Mouse (Mus musculus) hindbrain, embryonic 11.5 days (tissue): ENCODE data around the gene Prkcd. TPM values are rescaled to one million over a fixed set of nuclear protein-coding genes. Genes with fewer than 3 reads are reported as not detected.

Source experiments
- ATAC-seq: fragments of 200-750 bp; cut with Nextera tagmentation; 2 replicates; pipeline ENCODE4 v1.8.0; 2017; ENCODE audit warnings: mild to moderate bottlenecking, moderate TSS enrichment, moderate library complexity; ENCODE audit not compliant: low FRiP score
- DNase-seq: peaks from one replicate; pipeline ENCODE4 v3.0.0-alpha.2; 2015; ENCODE audit warnings: low spot score
- H3K27ac ChIP-seq: fragments of 300-500 bp; sonication (generic); 2 replicates; pipeline ENCODE4 v1.5.1; 2014; ENCODE audit warnings: mild to moderate bottlenecking, low read depth, low read length
- H3K27me3 ChIP-seq: fragments of 300-500 bp; sonication (generic); 2 replicates; pipeline ENCODE4 v1.6.1; 2014; ENCODE audit warnings: mild to moderate bottlenecking, low read length, moderate library complexity, mixed read lengths; ENCODE audit not compliant: control insufficient read depth, insufficient read depth
- H3K36me3 ChIP-seq: fragments of 300-500 bp; sonication (generic); 2 replicates; pipeline ENCODE4 v1.6.1; 2014; ENCODE audit warnings: mild to moderate bottlenecking, low read length, moderate library complexity, mixed read lengths; ENCODE audit not compliant: control insufficient read depth, insufficient read depth
- H3K4me1 ChIP-seq: fragments of 300-500 bp; sonication (generic); replicated peaks from 2 replicates; pipeline ENCODE4 v1.6.1; 2014; ENCODE audit warnings: low read length, mixed read lengths; ENCODE audit not compliant: control insufficient read depth, insufficient read depth
- H3K4me2 ChIP-seq: fragments of 300-500 bp; sonication (generic); replicated peaks from 2 replicates; pipeline ENCODE4 v1.6.1; 2014; ENCODE audit warnings: mild to moderate bottlenecking, low read depth, low read length
- H3K4me3 ChIP-seq: fragments of 300-500 bp; sonication (generic); 2 replicates; pipeline ENCODE4 v1.5.1; 2014; ENCODE audit warnings: low read depth, low read length
- H3K9ac ChIP-seq: fragments of 300-500 bp; sonication (generic); 2 replicates; pipeline ENCODE4 v1.6.1; 2014; ENCODE audit warnings: low read depth, low read length
- H3K9me3 ChIP-seq: fragments of 300-500 bp; sonication (generic); 2 replicates; pipeline ENCODE4 v1.6.1; 2016; ENCODE audit warnings: low read length; ENCODE audit not compliant: control insufficient read depth
- WGBS: fragments of 180-500 bp; shearing (Covaris S2); extraction: QIAGEN DNeasy Blood & Tissue Kit; methylation state at CpG from one replicate; pipeline ENCODE4 v1.1.7; 2014; 5-methylcytosine and 5-hydroxymethylcytosine counted together
- polyA plus RNA-seq: library from polyadenylated mRNA; unstranded; fragments of >200 nt; fragmentation: Nextera tagmentation; extraction: Ambion mirVana; gene quantifications from 2 replicates; pipeline ENCODE4 v1.2.1, GENCODE M21; 2014

The Prkcd gene
- 27.4 and 29.4 TPM in 2 replicates for polyA plus RNA-seq

DNA sequence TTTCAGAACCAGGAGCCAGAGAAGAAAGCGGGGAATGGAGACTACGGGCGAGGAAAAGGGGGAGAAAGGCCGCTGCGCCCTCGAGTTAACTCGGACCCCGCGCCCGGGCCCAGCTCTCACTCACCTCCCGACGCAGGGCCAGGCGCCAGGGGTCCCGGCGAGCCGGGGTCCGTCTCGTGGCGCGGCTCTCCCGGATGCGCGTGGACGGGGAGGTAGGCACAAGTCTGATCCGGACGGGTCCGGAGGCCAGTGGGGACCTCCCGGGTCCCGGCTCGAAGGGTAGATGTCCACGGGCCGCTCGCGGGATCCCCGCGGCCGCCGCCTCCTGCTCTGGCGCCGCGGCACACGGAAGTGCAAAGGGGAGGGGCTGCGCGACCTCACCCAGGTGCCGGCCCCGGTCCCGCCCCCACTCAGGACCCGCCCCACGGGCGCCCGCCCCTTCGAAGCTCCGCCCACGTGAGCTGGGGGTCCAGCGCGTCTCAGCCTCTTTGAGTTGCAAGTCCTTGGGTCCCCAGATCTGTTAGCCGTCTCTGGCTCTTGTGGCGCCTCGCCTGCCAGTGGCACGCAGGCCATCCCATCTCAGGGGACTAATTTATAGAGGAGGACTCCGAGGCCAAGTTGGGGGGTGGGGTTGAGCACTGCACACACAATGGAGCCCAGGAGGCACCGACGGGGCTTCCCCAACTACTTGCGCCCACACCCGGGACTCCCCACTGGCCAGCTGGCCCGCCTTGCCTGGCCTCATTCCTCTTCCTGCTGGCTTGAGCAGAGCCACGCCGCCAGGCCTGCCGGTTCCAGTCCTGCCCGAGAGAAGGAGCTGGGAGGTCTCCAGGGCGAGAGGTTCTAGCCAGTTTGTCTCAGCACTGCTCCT lies at the start of gene Prkcd:
Gene Prkcd (minus strand): TSS at position 355 of the 871 bp plus-strand sequence.
- DNase-seq: peak; percentile 75
- H3K27ac ChIP-seq: 0 out of 2 replicates have a peak within 1 kb of the TSS, but pooled peaks have one; percentile 30
- no peaks in the 10 kb centered on the region for H3K36me3 ChIP-seq
- peak; percentile 60 for ATAC-seq
- H3K4me1 ChIP-seq: peaks cover 7% of the 10 kb centered on the region; the same call in 1 of the 2 replicates
- no peaks in the 10 kb centered on the region for H3K9me3 ChIP-seq
- WGBS: under 1% methylated on average over 62 of the region's 71 CpGs
- peak within 1 kb of the TSS; percentile 65 for H3K4me2 ChIP-seq
- peaks cover 11% of the 10 kb centered on the region; the same call in 1 of the 2 replicates for H3K27me3 ChIP-seq
- H3K9ac ChIP-seq: peak within 1 kb of the TSS; percentile 65
- H3K4me3 ChIP-seq: peak within 1 kb of the TSS; percentile 54

DNA sequence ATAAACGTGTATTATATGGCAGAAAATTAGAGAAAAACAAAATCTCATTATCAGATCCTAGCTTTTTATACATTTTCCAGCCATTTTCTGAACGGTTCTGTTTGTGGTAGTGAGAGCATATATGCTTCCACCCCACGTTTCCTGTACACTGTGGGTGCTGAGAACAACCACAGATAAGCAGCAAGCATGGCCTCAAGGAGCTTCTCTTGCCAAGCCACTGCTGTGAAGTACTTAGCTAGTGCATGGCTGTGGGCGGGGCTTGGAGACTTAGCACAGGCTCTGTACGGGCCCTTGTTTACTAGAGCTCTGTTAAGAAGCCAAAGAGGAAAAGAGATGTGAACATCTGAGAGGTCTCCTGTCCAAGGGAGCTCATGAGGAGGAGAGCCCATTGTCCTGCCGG lies 48.9 kb upstream of the Prkcd start:
- Histone ChIP-seq H3K36me3 (no peaks in the 10 kb centered on the region), H3K27ac (no peak overlapping the region), H3K4me2 (no peak overlapping the region), H3K27me3 (no peaks in the 10 kb centered on the region), H3K4me3 (no peak overlapping the region), H3K9me3 (no peaks in the 10 kb centered on the region), H3K4me1 (no peaks in the 10 kb centered on the region), H3K9ac (no peak overlapping the region)
- no peak for DNase-seq
- ATAC-seq: no peak
- whole genome bisulfite sequencing: 81% methylated on average over 6 of the region's 6 CpGs

DNA sequence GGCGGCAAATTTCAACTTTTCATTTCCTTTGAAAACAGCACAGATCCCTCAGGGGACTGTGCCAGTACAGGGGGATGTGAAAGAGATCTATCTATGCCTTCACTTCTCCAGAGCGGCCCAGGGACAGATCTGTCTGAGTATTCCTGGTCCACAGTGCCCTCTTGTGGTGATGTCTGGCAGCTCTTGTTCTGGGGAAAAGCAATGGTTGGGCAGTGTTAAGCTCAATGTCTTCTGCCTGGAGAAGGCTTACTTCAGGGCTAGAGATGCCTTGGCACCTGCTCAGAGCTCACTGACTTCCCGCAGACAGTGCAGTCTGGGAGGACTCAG lies 45.9 kb upstream of the Prkcd start:
- no peaks in the 10 kb centered on the region for H3K4me1 ChIP-seq
- peak; percentile 38; the same call in 1 of the 2 replicates for ATAC-seq
- H3K4me2 ChIP-seq: no peak overlapping the region
- peak; percentile 91 for DNase-seq
- no peaks in the 10 kb centered on the region for H3K9me3 ChIP-seq
- H3K27me3 ChIP-seq: no peaks in the 10 kb centered on the region
- no peaks in the 10 kb centered on the region for H3K36me3 ChIP-seq
- no peak overlapping the region for H3K27ac ChIP-seq
- H3K9ac ChIP-seq: no peak overlapping the region
- WGBS: 17% methylated on average over 2 of the region's 3 CpGs
- H3K4me3 ChIP-seq: no peak overlapping the region

DNA sequence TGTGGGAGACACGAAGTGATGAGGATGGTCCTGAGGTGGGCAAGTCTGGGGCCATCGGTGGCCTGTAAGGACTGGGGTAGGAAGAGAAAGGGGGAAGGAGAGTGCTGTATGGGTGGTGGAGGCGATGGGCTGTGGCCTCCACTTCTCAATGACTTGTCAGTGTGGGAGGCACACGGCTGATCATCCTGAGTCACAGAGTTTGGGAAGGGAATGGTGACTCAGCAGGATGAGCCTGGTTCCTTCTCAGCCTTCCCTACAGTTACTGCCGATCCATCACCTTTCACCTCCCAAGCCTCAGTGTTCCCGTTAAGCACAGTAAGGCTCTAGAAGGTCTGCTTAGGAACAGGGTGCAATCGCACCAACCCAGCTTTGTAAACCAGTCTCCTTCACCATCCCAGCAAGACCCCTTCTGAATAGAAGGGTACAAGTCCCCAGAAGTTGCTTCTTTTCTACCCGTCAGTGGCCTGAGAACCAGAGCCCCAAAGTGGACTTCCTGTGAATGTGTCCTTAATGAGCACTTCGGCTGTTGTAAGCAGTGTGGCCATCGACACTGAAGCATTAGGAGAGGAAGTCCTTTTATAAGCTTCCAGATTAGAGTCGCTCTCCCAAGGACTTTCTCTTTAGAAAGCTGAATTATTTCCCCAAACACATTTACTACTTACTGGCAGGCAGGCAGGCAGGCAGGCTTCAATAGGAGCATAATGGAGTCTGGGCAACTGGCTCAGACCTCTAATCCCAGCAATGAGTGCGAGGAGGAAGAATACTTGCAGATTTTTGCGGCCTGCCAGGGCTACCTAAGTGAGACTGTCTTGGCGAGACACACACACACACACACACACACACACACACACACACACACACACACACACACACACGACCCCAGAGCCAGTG lies 45.3 kb upstream of the Prkcd start:
- no peaks in the 10 kb centered on the region for H3K4me1 ChIP-seq
- H3K4me2 ChIP-seq: no peak overlapping the region
- H3K36me3 ChIP-seq: no peaks in the 10 kb centered on the region
- no peak for DNase-seq
- ATAC-seq: no peak
- H3K4me3 ChIP-seq: no peak overlapping the region
- 83% methylated on average over 14 of the region's 15 CpGs for WGBS
- no peaks in the 10 kb centered on the region for H3K9me3 ChIP-seq
- no peaks in the 10 kb centered on the region for H3K27me3 ChIP-seq
- H3K9ac ChIP-seq: no peak overlapping the region
- no peak overlapping the region for H3K27ac ChIP-seq

DNA sequence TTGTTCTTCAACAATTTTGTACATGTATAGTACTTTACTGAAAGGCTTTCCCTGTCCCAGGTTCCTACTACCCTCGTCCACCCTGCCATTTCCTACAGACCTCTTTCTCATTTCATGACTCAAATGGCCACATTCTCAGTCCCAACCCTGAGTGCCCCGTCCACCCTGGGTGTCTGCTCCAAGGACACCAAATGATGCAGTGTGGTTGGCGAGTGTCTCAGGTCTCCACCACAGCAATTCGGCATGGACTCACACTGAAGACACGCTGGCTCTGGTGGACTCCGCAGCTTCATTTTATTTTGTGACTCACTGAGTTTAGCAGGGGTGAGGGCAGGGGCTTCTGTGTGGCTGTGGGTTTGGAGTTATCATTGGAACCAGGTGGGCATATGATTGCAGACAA lies 44.2 kb upstream of the Prkcd start:
- H3K9ac ChIP-seq: no peak overlapping the region
- no peaks in the 10 kb centered on the region for H3K9me3 ChIP-seq
- 93% methylated on average over 6 of the region's 6 CpGs for WGBS
- H3K36me3 ChIP-seq: no peaks in the 10 kb centered on the region
- H3K4me1 ChIP-seq: no peaks in the 10 kb centered on the region
- no peak for ATAC-seq
- H3K27ac ChIP-seq: no peak overlapping the region
- H3K4me2 ChIP-seq: no peak overlapping the region
- H3K4me3 ChIP-seq: no peak overlapping the region
- no peak for DNase-seq
- H3K27me3 ChIP-seq: no peaks in the 10 kb centered on the region

DNA sequence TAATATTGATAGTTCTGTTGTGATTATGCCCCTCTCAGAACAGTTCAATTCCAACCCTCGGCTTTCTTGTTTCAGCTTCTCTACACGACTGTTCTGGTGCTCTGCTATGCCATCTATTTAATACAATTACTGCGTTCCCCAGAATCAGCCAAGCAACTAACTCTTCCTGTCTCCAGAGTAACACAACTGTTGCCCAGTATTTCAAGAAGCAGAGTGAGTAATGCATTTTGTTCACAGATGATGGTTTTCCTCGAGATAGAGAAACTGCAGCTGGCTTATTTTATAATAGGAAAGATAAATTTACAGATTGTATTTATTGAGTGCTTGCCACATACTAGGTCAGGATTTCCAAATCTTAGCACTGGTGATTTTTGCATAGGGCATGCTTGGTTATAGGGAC lies 40.6 kb upstream of the Prkcd start:
- DNase-seq (no peak), ATAC-seq (no peak)
- Histone ChIP-seq H3K9me3 (no peaks in the 10 kb centered on the region), H3K27me3 (no peaks in the 10 kb centered on the region), H3K36me3 (no peaks in the 10 kb centered on the region), H3K4me2 (no peak overlapping the region), H3K4me3 (no peak overlapping the region), H3K27ac (no peak overlapping the region), H3K9ac (no peak overlapping the region), H3K4me1 (no peaks in the 10 kb centered on the region)
- 86% methylated on average over 4 of the region's 4 CpGs for WGBS

DNA sequence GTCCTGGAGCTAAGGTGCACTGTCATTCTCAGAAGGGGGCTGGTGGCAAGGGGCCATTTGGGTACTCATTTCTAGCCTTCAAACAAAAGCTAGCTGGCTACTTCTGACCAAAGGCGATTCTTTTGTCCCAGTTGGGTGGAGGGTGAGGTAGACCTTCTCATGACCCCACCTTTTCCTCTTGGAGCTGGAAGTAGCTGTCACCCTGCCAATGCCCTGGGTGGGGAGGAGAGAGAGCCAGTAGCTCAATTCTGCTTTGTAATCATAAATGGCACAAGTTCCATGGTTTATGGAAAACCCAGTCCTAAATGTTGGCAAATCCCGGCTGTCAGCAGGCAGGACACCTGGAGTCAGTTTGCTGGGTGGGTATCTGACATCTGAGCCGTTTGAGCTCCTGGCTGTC lies 40.1 kb upstream of the Prkcd start:
- no peak overlapping the region for H3K27ac ChIP-seq
- DNase-seq (no peak), ATAC-seq (no peak)
- no peaks in the 10 kb centered on the region for H3K4me1 ChIP-seq
- no peak overlapping the region for H3K9ac ChIP-seq
- H3K4me3 ChIP-seq: no peak overlapping the region
- 82% methylated on average over 3 of the region's 3 CpGs for WGBS
- no peaks in the 10 kb centered on the region for H3K27me3 ChIP-seq
- H3K36me3 ChIP-seq: no peaks in the 10 kb centered on the region
- H3K9me3 ChIP-seq: no peaks in the 10 kb centered on the region
- H3K4me2 ChIP-seq: no peak overlapping the region

DNA sequence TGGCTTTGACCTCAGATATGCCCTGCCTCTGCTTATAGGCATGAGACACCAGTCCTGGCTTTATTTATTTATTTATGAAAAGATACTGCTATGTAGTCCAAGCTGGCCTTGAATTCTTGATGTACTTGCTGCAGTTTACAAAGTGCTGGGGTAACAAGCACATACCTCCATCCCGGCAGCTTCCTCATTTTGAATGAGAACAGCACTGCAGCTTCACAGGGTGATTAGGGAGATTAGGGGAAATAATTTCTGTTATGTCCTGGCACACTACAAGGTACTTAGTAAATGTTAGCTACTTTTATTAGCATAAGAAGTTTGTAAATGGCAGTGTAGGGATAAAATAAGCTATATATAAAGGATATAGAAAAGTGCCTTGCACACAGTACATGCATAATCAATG lies 29.5 kb upstream of the Prkcd start:
- Histone ChIP-seq H3K4me1 (no peaks in the 10 kb centered on the region), H3K4me2 (no peak overlapping the region), H3K27ac (no peak overlapping the region), H3K9ac (no peak overlapping the region), H3K27me3 (no peaks in the 10 kb centered on the region), H3K9me3 (no peaks in the 10 kb centered on the region), H3K4me3 (no peak overlapping the region), H3K36me3 (0 out of 2 replicates have a peak, but pooled peaks cover 3% of the 10 kb centered on the region)
- no peak for DNase-seq
- WGBS: 97% methylated on average over 1 of the region's 1 CpGs
- no peak for ATAC-seq
